Mouse (Mus musculus) brain, adult 2 months (tissue): ENCODE data around the gene Lrmda.
A peak's percentile ranks its signal among the peaks of the same experiment; 100 is the strongest.

ENCODE experiments used
- DNase-seq: peaks from one replicate; pipeline ENCODE4 v3.0.0; 2011; ENCODE audit warnings: low read depth, low spot score

Gene Lrmda

GRCm38 (mm10) chr14:22323530-22324292 is 304.2 kb downstream of the Lrmda start:
- peak; percentile 54 for DNase-seq

- DNase-seq = no peak
Observed at GRCm38 (mm10) chr14:22326218-22326964, 306.9 kb downstream of the Lrmda start.

- no peak for DNase-seq
Observed at GRCm38 (mm10) chr14:22329191-22329590, 309.7 kb downstream of the Lrmda start.

GRCm38 (mm10) chr14:22335101-22335820 is 315.7 kb downstream of the Lrmda start:
- no peak for DNase-seq

GRCm38 (mm10) chr14:22339176-22339575 is 319.7 kb downstream of the Lrmda start:
- DNase-seq = peak; percentile 80

- DNase-seq = no peak
Observed at GRCm38 (mm10) chr14:22343357-22343756, 323.8 kb downstream of the Lrmda start.

GRCm38 (mm10) chr14:22345248-22345647 is 325.7 kb downstream of the Lrmda start:
- DNase-seq = no peak

- no peak for DNase-seq
Observed at GRCm38 (mm10) chr14:22353626-22354025, 334.1 kb downstream of the Lrmda start.

- DNase-seq = no peak
Observed at GRCm38 (mm10) chr14:22354769-22355574, 335.5 kb downstream of the Lrmda start.

GRCm38 (mm10) chr14:22357991-22358503 is 338.5 kb downstream of the Lrmda start:
- no peak for DNase-seq

- peak; percentile 77 for DNase-seq
Observed at GRCm38 (mm10) chr14:22364010-22364748, 344.7 kb downstream of the Lrmda start.

GRCm38 (mm10) chr14:22364771-22365355 is 345.4 kb downstream of the Lrmda start:
- DNase-seq = peak; percentile 20

GRCm38 (mm10) chr14:22367615-22368014 is 348.1 kb downstream of the Lrmda start:
- DNase-seq = no peak

GRCm38 (mm10) chr14:22371136-22371535 is 351.6 kb downstream of the Lrmda start:
- no peak for DNase-seq

GRCm38 (mm10) chr14:22372666-22373360 is 353.3 kb downstream of the Lrmda start:
- DNase-seq = peak; percentile 20

- no peak for DNase-seq
Observed at GRCm38 (mm10) chr14:22373361-22373745, 353.8 kb downstream of the Lrmda start.

GRCm38 (mm10) chr14:22377148-22377547 is 357.6 kb downstream of the Lrmda start:
- DNase-seq = no peak

GRCm38 (mm10) chr14:22382101-22382500 is 362.6 kb downstream of the Lrmda start:
- DNase-seq = no peak

GRCm38 (mm10) chr14:22393616-22394015 is 374.1 kb downstream of the Lrmda start:
- no peak for DNase-seq
